Mouse (Mus musculus) B cell, adult 67 days (primary cell): ENCODE data around the gene Gm10037. TPM values are rescaled to one million over a fixed set of nuclear protein-coding genes. Genes with fewer than 3 reads are reported as not detected.

Experiments
- total RNA-seq, 2 experiments: library from RNA; stranded (reverse); gene quantifications; 4 replicates each; pipeline ENCODE4 v1.2.4; 2023

Gene Gm10037
- 1 to 10 TPM in 1 of 2 experiments, not detected in 1; 2.8 TPM for total RNA-seq

DNA sequence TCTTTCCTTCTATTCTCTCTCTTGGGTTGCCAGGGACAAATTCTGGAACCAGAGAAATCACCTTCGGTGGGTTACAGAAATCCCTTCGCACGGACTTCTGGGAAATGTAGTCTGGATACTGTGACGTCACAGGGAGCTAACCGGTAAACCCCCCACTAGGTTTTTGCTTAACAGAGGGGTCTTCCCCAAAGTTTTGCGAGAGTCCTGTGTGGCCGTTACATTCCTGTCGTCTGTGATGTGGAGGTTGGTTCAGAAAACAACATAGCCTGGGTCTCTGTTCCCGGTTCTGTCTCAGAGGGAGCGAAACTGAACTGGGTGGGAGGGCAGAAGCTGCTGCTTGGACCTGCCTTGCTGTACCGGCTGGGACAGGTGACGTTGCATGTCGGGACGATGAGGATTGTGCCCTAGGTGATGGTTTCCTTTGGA is at the start of gene Gm10037:
Gene Gm10037, plus strand, starts transcription at position 196 of the 426 bp plus-strand sequence.

DNA sequence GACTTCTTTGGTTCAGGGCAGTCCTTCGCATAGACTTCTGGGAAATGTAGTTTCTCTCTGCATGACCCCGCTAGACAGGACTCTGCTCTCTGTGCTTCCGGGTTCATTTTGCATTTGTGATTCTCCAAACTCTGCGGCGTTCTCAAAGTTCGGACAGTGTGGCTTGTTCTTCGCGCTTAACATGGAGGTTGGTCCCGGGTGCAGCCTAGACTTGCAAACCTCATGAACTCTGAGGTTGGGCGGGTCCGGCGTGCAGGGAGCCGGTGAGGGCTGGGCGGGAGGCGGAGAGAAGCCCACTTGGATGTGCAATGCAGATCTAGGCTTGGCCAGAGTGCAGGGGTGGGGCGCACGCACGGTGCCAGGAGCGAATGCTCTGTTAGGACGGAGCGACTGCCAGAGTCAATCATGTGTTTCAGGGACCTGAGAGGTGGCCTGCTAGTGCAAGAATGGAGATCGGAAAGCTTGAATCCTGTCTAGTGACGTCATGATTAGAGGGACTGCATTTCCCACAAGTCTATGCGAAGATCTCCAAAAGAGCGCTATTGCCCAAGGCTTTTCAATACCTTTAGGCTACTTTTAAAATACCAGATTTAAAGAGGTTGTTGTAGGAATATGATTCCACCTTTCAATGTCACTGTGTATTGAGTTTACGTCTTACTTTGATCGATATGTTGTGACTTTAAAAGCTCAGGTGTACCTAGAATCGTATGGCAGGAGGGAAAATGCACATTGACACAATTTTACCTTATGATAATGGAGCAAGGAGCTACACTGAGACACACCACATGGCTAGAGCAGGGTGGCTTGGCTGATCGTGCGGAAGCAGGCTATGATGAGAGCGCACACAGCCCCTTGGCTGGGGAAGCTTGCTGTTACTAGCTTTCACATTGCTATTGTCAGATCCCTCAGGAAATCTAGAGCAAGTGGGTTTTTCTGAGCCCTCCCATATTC is 16.9 kb upstream of the Gm10037 start, which contains the start of gene Zfp273:
Gene Zfp273, plus strand, starts transcription at position 31 of the 951 bp plus-strand sequence.

DNA sequence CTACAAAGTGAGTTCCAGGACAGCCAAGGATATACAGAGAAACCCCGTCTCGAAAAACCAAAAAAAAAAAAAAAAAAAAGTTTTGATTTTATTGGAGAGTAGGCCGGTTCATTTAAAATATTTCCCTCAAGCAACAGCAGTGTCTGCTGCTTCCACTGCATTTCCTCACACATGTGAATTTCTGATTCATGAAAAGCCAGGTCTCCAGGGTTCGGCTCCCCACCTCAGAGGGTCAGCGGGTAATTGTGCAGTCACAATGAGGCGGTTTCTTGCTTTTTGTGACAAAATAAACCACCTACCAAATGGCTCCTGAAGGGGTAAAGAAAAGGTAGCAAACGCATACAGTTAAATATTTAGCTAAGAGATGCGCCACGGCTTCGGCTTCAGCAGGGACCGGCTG is 32.1 kb downstream of the Gm10037 start, which contains the start of gene BC048507:
Gene BC048507, plus strand, starts transcription at position 301 of the 400 bp plus-strand sequence.

Other genes with a start within 250 kb of the Gm10037 start
- 10 to 100 TPM; 19.8 to 20.3 TPM for gene Zfp729b, start 221.4 kb upstream of the Gm10037 start, total RNA-seq
- 1 to 10 TPM; 2.5 to 8.4 TPM for gene Gm49345, start 193.3 kb upstream of the Gm10037 start, total RNA-seq
- 10 to 100 TPM; 16.2 to 20.7 TPM for gene Zfp729a, start 193.3 kb upstream of the Gm10037 start, total RNA-seq
- 10 to 100 TPM; 20.8 to 21.5 TPM for gene Zfp738, start 144.0 kb upstream of the Gm10037 start, total RNA-seq
- gene Zfp65, start 101.9 kb upstream of the Gm10037 start, total RNA-seq: 10 to 100 TPM; 16.3 to 22.7 TPM
- gene Zfp85, start 75.9 kb upstream of the Gm10037 start, total RNA-seq: 1 to 10 TPM; 7.2 to 9.5 TPM
- 1 to 10 TPM; 3.5 to 5.9 TPM for gene Zfp493, start 51.4 kb upstream of the Gm10037 start, total RNA-seq
- gene Zfp273, start 17.4 kb upstream of the Gm10037 start, total RNA-seq: 1 to 10 TPM; 7.2 to 7.8 TPM
- gene BC048507, start 32.2 kb downstream of the Gm10037 start, total RNA-seq: not detected